Mouse (Mus musculus) forebrain, embryonic 14.5 days (tissue): ENCODE results near the gene Nsun5. TPM values are rescaled to one million over a fixed set of nuclear protein-coding genes. Genes with fewer than 3 reads are reported as not detected.
"Not testable (repeated sequence)": the region's sequence is repeated elsewhere in the genome, so short reads cannot be mapped to it uniquely, and the experiment has no call there.

Source experiments
- ATAC-seq: fragments of 200-750 bp; cut with Nextera tagmentation; 2 replicates; pipeline ENCODE4 v1.8.0; 2017; ENCODE audit warnings: mild to moderate bottlenecking, moderate library complexity
- DNase-seq: peaks from one replicate; pipeline ENCODE4 v3.0.0-alpha.2; 2015; ENCODE audit warnings: low spot score
- H3K27ac ChIP-seq: fragments of 300-500 bp; sonication (generic); 2 replicates; pipeline ENCODE4 v1.5.1; 2014; ENCODE audit warnings: low read depth, mild to moderate bottlenecking, control low read depth, low read length, moderate library complexity
- H3K27me3 ChIP-seq: fragments of 300-500 bp; sonication (generic); replicated peaks from 2 replicates; pipeline ENCODE4 v1.6.1; 2014; ENCODE audit warnings: low read length, control low read depth, mixed read lengths; ENCODE audit not compliant: control insufficient read depth, insufficient read depth
- H3K36me3 ChIP-seq: fragments of 300-500 bp; sonication (generic); 2 replicates; pipeline ENCODE4 v1.6.1; 2014; ENCODE audit warnings: low read length, control low read depth; ENCODE audit not compliant: control insufficient read depth, insufficient read depth
- H3K4me1 ChIP-seq: fragments of 300-500 bp; sonication (generic); 2 replicates; pipeline ENCODE4 v1.6.1; 2014; ENCODE audit warnings: antibody characterized with exemption, low read length, control low read depth; ENCODE audit not compliant: control insufficient read depth, insufficient read depth
- H3K4me2 ChIP-seq: fragments of 300-500 bp; sonication (generic); 2 replicates; pipeline ENCODE4 v1.6.1; 2014; ENCODE audit warnings: mild to moderate bottlenecking, control low read depth, low read length
- H3K4me3 ChIP-seq: fragments of 300-500 bp; sonication (generic); 2 replicates; pipeline ENCODE4 v1.5.1; 2014; ENCODE audit warnings: low read depth, low read length, control low read depth
- H3K9ac ChIP-seq: fragments of 300-500 bp; sonication (generic); 2 replicates; pipeline ENCODE4 v1.6.1; 2014; ENCODE audit warnings: mild to moderate bottlenecking, low read length, control low read depth, moderate library complexity
- H3K9me3 ChIP-seq: fragments of 300-500 bp; sonication (generic); replicated peaks from 2 replicates; pipeline ENCODE4 v1.6.1; 2016; ENCODE audit warnings: low read length, control low read depth, mixed read lengths; ENCODE audit not compliant: control insufficient read depth
- WGBS: fragments of 180-500 bp; shearing (Covaris S2); extraction: QIAGEN DNeasy Blood & Tissue Kit; methylation state at CpG from one replicate; pipeline ENCODE4 v1.1.7; 2014; 5-methylcytosine and 5-hydroxymethylcytosine counted together
- polyA plus RNA-seq: library from polyadenylated mRNA; unstranded; fragments of >200 nt; fragmentation: Nextera tagmentation; extraction: Ambion mirVana; gene quantifications from 2 replicates; pipeline ENCODE4 v1.2.1, GENCODE M21; 2014

Nsun5 gene
- polyA plus RNA-seq, 1 experiment from 2014 or later, result 27.2 TPM

DNA sequence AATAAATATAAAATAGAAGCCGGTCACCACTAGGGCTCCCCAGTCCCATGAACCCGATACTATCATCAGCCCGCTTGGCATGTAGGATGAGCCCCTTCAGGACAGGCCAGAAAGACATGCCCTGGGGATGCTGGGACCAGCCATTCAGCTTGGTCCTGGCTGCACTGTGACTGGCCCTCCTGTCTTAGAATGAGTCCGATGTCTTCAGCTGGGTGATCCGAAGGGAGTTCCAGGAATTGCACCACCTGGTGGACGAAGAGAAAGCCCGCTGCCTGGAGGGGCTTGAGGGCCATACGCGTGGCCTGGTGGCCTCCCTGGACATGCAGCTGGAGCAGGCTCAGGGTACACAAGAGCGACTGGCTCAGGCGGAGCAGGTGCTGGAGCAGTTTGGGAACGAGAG is 6.2 kb upstream of the Nsun5 start:
- H3K27ac ChIP-seq, result no peak overlapping the region
- H3K4me1 ChIP-seq, result no peaks in the 10 kb centered on the region
- no peak overlapping the region for H3K4me3 ChIP-seq
- 28% methylated on average over 12 of the region's 12 CpGs for WGBS
- H3K4me2 ChIP-seq, result no peak overlapping the region
- no peaks in the 10 kb centered on the region for H3K27me3 ChIP-seq
- DNase-seq, result peak; percentile 55
- no peaks in the 10 kb centered on the region for H3K9me3 ChIP-seq
- ATAC-seq, result no peak
- no peaks in the 10 kb centered on the region for H3K36me3 ChIP-seq
- no peak overlapping the region for H3K9ac ChIP-seq

- H3K4me2 ChIP-seq, result no peak overlapping the region
- H3K27ac ChIP-seq, result no peak overlapping the region
- WGBS, result 56% methylated on average over 6 of the region's 6 CpGs
- H3K27me3 ChIP-seq, result no peaks in the 10 kb centered on the region
- H3K9ac ChIP-seq, result no peak overlapping the region
- ATAC-seq (no peak), DNase-seq (peak; percentile 18)
- no peaks in the 10 kb centered on the region for H3K9me3 ChIP-seq
- H3K4me3 ChIP-seq, result no peak overlapping the region
- peaks cover 9% of the 10 kb centered on the region for H3K4me1 ChIP-seq
- H3K36me3 ChIP-seq, result peaks cover 15% of the 10 kb centered on the region
Measured at GRCm38 (mm10) chr5:135367841-135368240, 1.9 kb upstream of the Nsun5 start.

DNA sequence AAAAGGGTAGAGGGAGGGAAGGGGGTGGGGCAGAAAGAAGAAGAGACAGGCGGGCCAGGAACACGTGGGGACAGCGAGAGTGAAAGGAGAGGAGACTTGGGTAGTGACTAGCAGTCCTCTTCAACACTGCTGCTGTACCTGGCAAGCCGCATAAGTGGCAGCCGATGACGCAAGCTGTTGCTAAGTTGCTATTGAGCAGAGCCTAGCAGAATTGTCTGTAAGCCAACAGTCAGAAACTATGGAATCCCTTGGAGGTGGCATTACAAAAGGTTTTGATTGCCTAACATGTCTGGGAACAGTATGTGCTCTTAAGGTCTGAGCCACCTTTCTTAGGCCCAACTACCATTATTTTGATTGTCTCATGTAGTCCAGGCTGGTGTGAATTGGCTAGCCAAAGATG is 1.4 kb upstream of the Nsun5 start:
- no peak for DNase-seq
- 77% methylated on average over 6 of the region's 6 CpGs for WGBS
- Histone ChIP-seq H3K4me1 (peaks cover 9% of the 10 kb centered on the region), H3K9me3 (no peaks in the 10 kb centered on the region), H3K27ac (no peak overlapping the region), H3K27me3 (no peaks in the 10 kb centered on the region), H3K36me3 (peaks cover 19% of the 10 kb centered on the region), H3K4me3 (no peak overlapping the region), H3K9ac (no peak overlapping the region), H3K4me2 (no peak overlapping the region)
- no peak for ATAC-seq

GRCm38 (mm10) chr5:135369196-135369595 is 557 bp upstream of the Nsun5 start:
- not testable (repeated sequence) for H3K4me1 ChIP-seq, H3K27ac ChIP-seq, H3K9me3 ChIP-seq, ATAC-seq, DNase-seq, H3K27me3 ChIP-seq
- WGBS, result 61% methylated on average over 9 of the region's 9 CpGs
- peak overlapping the region; percentile 89 for H3K9ac ChIP-seq
- peak overlapping the region; percentile 89 for H3K4me3 ChIP-seq
- H3K36me3 ChIP-seq, result peaks cover 28% of the 10 kb centered on the region
- peak overlapping the region; percentile 79 for H3K4me2 ChIP-seq

DNA sequence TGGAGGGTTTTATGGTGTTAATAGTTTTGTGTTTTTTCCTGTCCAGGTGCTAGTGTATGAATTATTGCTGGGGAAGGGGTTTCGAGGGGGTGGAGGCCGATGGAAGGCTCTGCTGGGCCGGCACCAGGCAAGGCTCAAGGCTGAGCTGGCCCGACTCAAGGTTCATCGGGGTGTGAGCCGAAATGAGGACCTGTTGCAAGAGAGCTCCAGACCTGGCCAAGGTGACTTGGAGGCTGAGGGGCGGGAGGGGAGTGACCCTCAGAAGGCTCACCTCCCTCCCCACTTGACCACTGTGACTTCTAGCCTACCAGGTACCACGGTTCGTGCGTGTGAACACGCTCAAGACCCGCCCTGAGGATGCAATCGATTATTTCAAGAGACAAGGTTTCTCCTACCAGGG is 1.4 kb downstream of the Nsun5 start:
- H3K36me3 ChIP-seq, result peaks cover 48% of the 10 kb centered on the region
- ATAC-seq (no peak), DNase-seq (no peak)
- WGBS, result 97% methylated on average over 13 of the region's 13 CpGs
- no peaks in the 10 kb centered on the region for H3K9me3 ChIP-seq
- no peak overlapping the region for H3K4me3 ChIP-seq
- H3K27ac ChIP-seq, result no peak overlapping the region
- H3K4me1 ChIP-seq, result peaks cover 9% of the 10 kb centered on the region
- H3K9ac ChIP-seq, result no peak overlapping the region
- no peaks in the 10 kb centered on the region for H3K27me3 ChIP-seq
- H3K4me2 ChIP-seq, result no peak overlapping the region

GRCm38 (mm10) chr5:135373601-135374000 is 3.8 kb downstream of the Nsun5 start:
- no peak overlapping the region for H3K9ac ChIP-seq
- H3K9me3 ChIP-seq, result no peaks in the 10 kb centered on the region
- no peak for ATAC-seq
- WGBS, result 95% methylated on average over 5 of the region's 5 CpGs
- peaks cover 71% of the 10 kb centered on the region for H3K36me3 ChIP-seq
- H3K27me3 ChIP-seq, result no peaks in the 10 kb centered on the region
- no peak overlapping the region for H3K4me3 ChIP-seq
- H3K4me2 ChIP-seq, result no peak overlapping the region
- DNase-seq, result no peak
- peaks cover 9% of the 10 kb centered on the region for H3K4me1 ChIP-seq
- no peak overlapping the region for H3K27ac ChIP-seq

DNA sequence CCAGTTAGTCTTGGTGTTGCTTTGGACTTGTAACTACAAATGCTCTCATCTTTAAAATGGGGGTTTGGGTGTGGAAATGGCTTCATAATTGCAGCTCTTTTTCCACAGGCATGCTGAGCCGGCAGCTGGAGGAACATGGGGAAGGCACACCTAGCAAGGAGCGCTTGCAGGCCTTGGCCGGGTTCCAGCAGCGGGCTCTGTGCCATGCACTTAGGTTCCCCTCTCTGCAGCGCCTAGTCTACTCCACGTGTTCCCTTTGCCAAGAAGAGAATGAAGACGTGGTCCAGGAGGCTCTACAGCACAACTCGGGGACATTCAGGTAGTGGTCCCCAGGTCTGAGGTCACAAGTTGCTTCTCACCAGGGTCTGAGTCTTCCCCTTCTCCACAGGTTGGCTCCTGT is 5.4 kb downstream of the Nsun5 start:
- H3K4me1 ChIP-seq, result peaks cover 5% of the 10 kb centered on the region; the same call in 1 of the 2 replicates
- WGBS, result 54% methylated on average over 8 of the region's 8 CpGs
- no peak overlapping the region for H3K4me2 ChIP-seq
- ATAC-seq (no peak), DNase-seq (peak; percentile 29)
- H3K9ac ChIP-seq, result no peak overlapping the region
- H3K27ac ChIP-seq, result no peak overlapping the region
- no peaks in the 10 kb centered on the region for H3K27me3 ChIP-seq
- peaks cover 87% of the 10 kb centered on the region for H3K36me3 ChIP-seq
- H3K4me3 ChIP-seq, result no peak overlapping the region
- H3K9me3 ChIP-seq, result no peaks in the 10 kb centered on the region

DNA sequence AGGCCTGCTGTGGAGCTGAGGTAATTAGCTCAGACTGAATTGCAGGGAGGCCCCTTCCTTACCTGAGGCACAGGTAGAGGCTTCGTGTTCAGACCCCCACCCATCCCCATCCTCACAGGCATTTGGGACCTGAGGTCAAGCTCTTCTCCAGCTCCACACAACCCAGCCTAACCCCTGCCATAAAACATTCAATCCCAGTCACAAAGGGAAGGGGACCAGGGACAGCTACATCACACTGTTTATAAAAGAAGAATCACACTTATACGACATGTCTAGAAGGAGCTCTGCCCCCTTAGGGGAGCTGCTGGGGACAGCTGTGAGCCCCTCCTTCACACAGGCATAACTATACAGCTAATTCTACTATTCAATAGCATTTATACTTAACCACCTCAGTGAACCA is 6.6 kb downstream of the Nsun5 start:
- Histone ChIP-seq H3K27me3 (no peaks in the 10 kb centered on the region), H3K4me2 (no peak overlapping the region), H3K36me3 (peaks cover 98% of the 10 kb centered on the region), H3K9ac (no peak overlapping the region), H3K4me1 (no peaks in the 10 kb centered on the region), H3K4me3 (no peak overlapping the region), H3K27ac (no peak overlapping the region), H3K9me3 (no peaks in the 10 kb centered on the region)
- DNase-seq (no peak), ATAC-seq (no peak)
- 76% methylated on average over 2 of the region's 2 CpGs for WGBS

DNA sequence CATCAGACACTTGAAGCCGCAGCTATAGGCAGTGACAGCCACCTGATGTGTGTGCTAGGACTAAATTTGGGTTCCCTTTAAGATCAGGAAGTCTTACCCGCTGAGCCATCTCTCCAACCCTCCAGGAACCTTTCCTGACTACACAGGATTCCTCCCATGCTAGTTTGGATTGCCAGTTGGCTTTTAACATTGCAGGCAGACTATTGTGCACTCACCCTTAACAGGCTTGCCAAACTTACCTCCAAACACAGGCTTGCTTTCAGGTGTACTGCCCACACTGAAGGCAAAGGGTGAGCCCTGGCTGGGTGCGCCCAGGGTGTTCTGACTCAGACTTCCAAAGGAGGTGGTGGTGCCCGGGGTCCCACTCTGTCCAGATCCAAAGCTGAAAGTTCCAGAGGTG is 10.9 kb downstream of the Nsun5 start:
- Histone ChIP-seq H3K4me3 (no peak overlapping the region), H3K4me2 (no peak overlapping the region), H3K36me3 (peaks cover 100% of the 10 kb centered on the region), H3K9me3 (no peaks in the 10 kb centered on the region), H3K4me1 (no peaks in the 10 kb centered on the region), H3K27ac (no peak overlapping the region), H3K27me3 (no peaks in the 10 kb centered on the region), H3K9ac (no peak overlapping the region)
- ATAC-seq, result no peak
- 99% methylated on average over 4 of the region's 4 CpGs for WGBS
- no peak for DNase-seq
